Mouse (Mus musculus): ENCODE measurements at regions not wholly inside any gene's neighbourhood (a gene's known extent, or its start where the extent isn't known, plus 50 kb on each side); places are given as distances from the start of the nearest gene placed in this dataset.

- H3K4me3 ChIP-seq, result no peak overlapping the region
- H3K9me3 ChIP-seq (replicated peaks), result no peaks in the 10 kb centered on the region
- ATAC-seq (replicated peaks; ENCODE audit: insufficient number of reproducible peaks, insufficient read depth, low FRiP score, low read depth), result no peak
- no peak overlapping the region for H3K9ac ChIP-seq
- peak overlapping the region; percentile 99 for H3K27ac ChIP-seq
- H3K27me3 ChIP-seq, result no peaks in the 10 kb centered on the region
- whole genome bisulfite sequencing, result 52% methylated on average over 3 of the region's 3 CpGs
- H3K4me1 ChIP-seq (replicated peaks), result peaks cover 64% of the 10 kb centered on the region
- H3K4me2 ChIP-seq, result no peak overlapping the region
- H3K36me3 ChIP-seq, result no peaks in the 10 kb centered on the region
These were observed 55.6 kb downstream of the Irf2bp2 start for GRCm38 (mm10) chr8:126538136-126538535.

- H3K9ac ChIP-seq, result 0 out of 2 replicates have a peak overlapping the region, but pooled peaks have one; percentile 40
- H3K27ac ChIP-seq, result peak overlapping the region; percentile 99
- H3K27me3 ChIP-seq, result no peaks in the 10 kb centered on the region
- peaks cover 62% of the 10 kb centered on the region for H3K4me1 ChIP-seq (replicated peaks)
- peak; percentile 64 for ATAC-seq (replicated peaks; ENCODE audit: insufficient number of reproducible peaks, insufficient read depth, low FRiP score, low read depth)
- H3K4me3 ChIP-seq, result no peak overlapping the region
- 7% methylated on average over 6 of the region's 6 CpGs for WGBS
- H3K4me2 ChIP-seq, result peak overlapping the region; percentile 52
- H3K9me3 ChIP-seq (replicated peaks), result no peaks in the 10 kb centered on the region
- H3K36me3 ChIP-seq, result no peaks in the 10 kb centered on the region
These were observed 56.7 kb downstream of the Irf2bp2 start for GRCm38 (mm10) chr8:126536928-126537618.

- Histone ChIP-seq H3K9me3 (replicated peaks) (no peaks in the 10 kb centered on the region), H3K36me3 (no peaks in the 10 kb centered on the region), H3K27ac (peak overlapping the region; percentile 99), H3K4me2 (no peak overlapping the region), H3K9ac (0 out of 2 replicates have a peak overlapping the region, but pooled peaks have one; percentile 12), H3K4me1 (replicated peaks) (peaks cover 66% of the 10 kb centered on the region), H3K27me3 (no peaks in the 10 kb centered on the region), H3K4me3 (no peak overlapping the region)
- ATAC-seq (replicated peaks; ENCODE audit: insufficient number of reproducible peaks, insufficient read depth, low FRiP score, low read depth), result 0 out of 2 replicates have a peak, but pooled peaks have one; percentile 18
- 29% methylated on average over 11 of the region's 11 CpGs for WGBS
These were observed 57.5 kb downstream of the Irf2bp2 start for GRCm38 (mm10) chr8:126536132-126536927.

GRCm38 (mm10) chr8:126532284-126532974 lies 57.6 kb upstream of the Tarbp1 start:
- WGBS, result 35% methylated on average over 7 of the region's 7 CpGs
- no peak overlapping the region for H3K4me3 ChIP-seq
- H3K4me2 ChIP-seq, result no peak overlapping the region
- H3K9me3 ChIP-seq (replicated peaks), result no peaks in the 10 kb centered on the region
- H3K36me3 ChIP-seq, result no peaks in the 10 kb centered on the region
- H3K27me3 ChIP-seq, result no peaks in the 10 kb centered on the region
- no peak for ATAC-seq (replicated peaks; ENCODE audit: insufficient number of reproducible peaks, insufficient read depth, low FRiP score, low read depth)
- peak overlapping the region; percentile 61 for H3K27ac ChIP-seq
- no peak overlapping the region for H3K9ac ChIP-seq
- peaks cover 63% of the 10 kb centered on the region for H3K4me1 ChIP-seq (replicated peaks)

- Histone ChIP-seq H3K4me1 (replicated peaks) (peaks cover 64% of the 10 kb centered on the region), H3K4me2 (no peak overlapping the region), H3K9me3 (replicated peaks) (no peaks in the 10 kb centered on the region), H3K36me3 (no peaks in the 10 kb centered on the region), H3K27me3 (no peaks in the 10 kb centered on the region), H3K27ac (peak overlapping the region; percentile 61), H3K4me3 (no peak overlapping the region), H3K9ac (no peak overlapping the region)
- no peak for ATAC-seq (replicated peaks; ENCODE audit: insufficient number of reproducible peaks, insufficient read depth, low FRiP score, low read depth)
- WGBS, result 42% methylated on average over 7 of the region's 7 CpGs
These were observed 56.6 kb upstream of the Tarbp1 start for GRCm38 (mm10) chr8:126531459-126531858.

- Histone ChIP-seq H3K27me3 (no peaks in the 10 kb centered on the region), H3K36me3 (no peaks in the 10 kb centered on the region), H3K9ac (no peak overlapping the region), H3K4me3 (no peak overlapping the region), H3K4me1 (replicated peaks) (peaks cover 75% of the 10 kb centered on the region), H3K9me3 (replicated peaks) (no peaks in the 10 kb centered on the region), H3K27ac (no peak overlapping the region), H3K4me2 (no peak overlapping the region)
- 67% methylated on average over 3 of the region's 3 CpGs for WGBS
- ATAC-seq (replicated peaks; ENCODE audit: insufficient number of reproducible peaks, insufficient read depth, low FRiP score, low read depth), result no peak
These were observed 54.5 kb upstream of the Tarbp1 start for GRCm38 (mm10) chr8:126529409-126529808.

- H3K4me1 ChIP-seq (replicated peaks), result peaks cover 80% of the 10 kb centered on the region
- WGBS, result 51% methylated on average over 9 of the region's 9 CpGs
- no peaks in the 10 kb centered on the region for H3K9me3 ChIP-seq (replicated peaks)
- peak overlapping the region; percentile 93 for H3K27ac ChIP-seq
- no peaks in the 10 kb centered on the region for H3K36me3 ChIP-seq
- H3K9ac ChIP-seq, result no peak overlapping the region
- H3K4me3 ChIP-seq, result no peak overlapping the region
- no peaks in the 10 kb centered on the region for H3K27me3 ChIP-seq
- no peak overlapping the region for H3K4me2 ChIP-seq
- no peak for ATAC-seq (replicated peaks; ENCODE audit: insufficient number of reproducible peaks, insufficient read depth, low FRiP score, low read depth)
These were observed 53.7 kb upstream of the Tarbp1 start for GRCm38 (mm10) chr8:126528434-126529080.

GRCm38 (mm10) chr8:126526864-126527571 lies 52.2 kb upstream of the Tarbp1 start:
- no peaks in the 10 kb centered on the region for H3K36me3 ChIP-seq
- no peak overlapping the region for H3K4me3 ChIP-seq
- no peaks in the 10 kb centered on the region for H3K9me3 ChIP-seq (replicated peaks)
- 0 out of 2 replicates have a peak overlapping the region, but pooled peaks have one; percentile 7 for H3K4me2 ChIP-seq
- ATAC-seq (replicated peaks; ENCODE audit: insufficient number of reproducible peaks, insufficient read depth, low FRiP score, low read depth), result peak; percentile 81
- 20% methylated on average over 14 of the region's 14 CpGs for WGBS
- peaks cover 79% of the 10 kb centered on the region for H3K4me1 ChIP-seq (replicated peaks)
- peak overlapping the region; percentile 93 for H3K27ac ChIP-seq
- 0 out of 2 replicates have a peak overlapping the region, but pooled peaks have one; percentile 9 for H3K9ac ChIP-seq
- H3K27me3 ChIP-seq, result no peaks in the 10 kb centered on the region

- no peaks in the 10 kb centered on the region for H3K9me3 ChIP-seq (replicated peaks)
- ATAC-seq (replicated peaks; ENCODE audit: insufficient number of reproducible peaks, insufficient read depth, low FRiP score, low read depth), result no peak
These were observed 50.7 kb upstream of the Tarbp1 start for GRCm38 (mm10) chr8:126525575-126525974.

More at GRCm38 (mm10) chr8:126525575-126525974, 50.7 kb upstream of the Tarbp1 start:
- WGBS, result 42% methylated on average over 1 of the region's 1 CpGs
- no peak overlapping the region for H3K9ac ChIP-seq
- H3K27ac ChIP-seq, result peak overlapping the region; percentile 93
- H3K36me3 ChIP-seq, result no peaks in the 10 kb centered on the region
- H3K4me2 ChIP-seq, result no peak overlapping the region
- peaks cover 70% of the 10 kb centered on the region for H3K4me1 ChIP-seq (replicated peaks)
- no peaks in the 10 kb centered on the region for H3K27me3 ChIP-seq
- no peak overlapping the region for H3K4me3 ChIP-seq

Data from heart, embryonic 15.5 days (tissue).